Mouse (Mus musculus) C2C12 (cell line): ENCODE measurements around the gene Epb41l5.

Source experiments
- CTCF ChIP-seq: IDR thresholded peaks from one replicate; pipeline ENCODE4 v1.5.1; 2011; ENCODE audit not compliant: control insufficient read depth, insufficient read depth, insufficient read length
- MAX ChIP-seq: IDR thresholded peaks from one replicate; pipeline ENCODE4 v1.6.1; 2011; ENCODE audit warnings: mild to moderate bottlenecking, control low read depth
- MYOG ChIP-seq: IDR thresholded peaks from one replicate; pipeline ENCODE4 v1.6.1; 2011; ENCODE audit not compliant: control insufficient read depth, insufficient read length; ENCODE audit errors: extremely low read depth

- TF ChIP-seq CTCF (no peak), MYOG (no peak), MAX (no peak)
These were observed 149.3 kb downstream of the Epb41l5 start for GRCm38 (mm10) chr1:119499456-119499855.
